Mouse (Mus musculus): ENCODE results near the gene Gm29110.
"Not testable (repeated sequence)": the region's sequence is repeated elsewhere in the genome, so short reads cannot be mapped to it uniquely, and the experiment has no call there.

Gm29110 gene

DNA sequence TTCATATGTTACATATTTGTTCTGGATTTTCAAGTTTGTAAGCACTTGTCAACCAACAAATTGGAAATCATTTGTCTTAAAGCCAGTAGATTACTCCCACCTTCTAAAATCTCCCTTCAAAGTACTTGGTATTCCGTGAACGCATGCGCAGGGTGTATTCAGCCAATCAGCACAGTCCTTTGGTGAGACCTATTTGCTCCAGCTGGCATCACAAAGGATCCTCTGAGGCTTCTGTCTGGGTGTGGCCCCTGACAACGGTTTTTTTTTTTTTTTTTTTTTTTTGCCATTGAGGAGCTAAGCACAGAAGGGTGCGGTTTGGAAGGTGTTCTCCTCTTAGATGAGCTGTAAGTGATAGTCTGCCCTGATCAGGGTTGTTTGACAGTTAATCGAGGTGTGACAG, at the start of gene Gm29110:
TSS of gene Gm29110 (plus strand) at position 301 of the 400 bp plus-strand sequence.
- in situ Hi-C loops (cut with MboI; ENCODE audit: unreplicated experiment in 2 of 2): not testable (repeated sequence)
